Mouse (Mus musculus) c-Kit-negative CD71-positive TER-119-positive erythroid progenitor cells, embryonic 14.5 days (primary cell): ENCODE measurements around the gene Ugt1a5.
"Not testable (repeated sequence)": the region's sequence is repeated elsewhere in the genome, so short reads cannot be mapped to it uniquely, and the experiment has no call there.

Source experiments
- DNase-seq: peaks from one replicate; pipeline ENCODE4 v3.0.0-alpha.2; 2013; ENCODE audit warnings: low read depth, low spot score

The Ugt1a5 gene

GRCm38 (mm10) chr1:88224029-88224776, 58.4 kb downstream of the Ugt1a5 start:
- DNase-seq, result no peak

GRCm38 (mm10) chr1:88225301-88225700, 59.5 kb downstream of the Ugt1a5 start:
- DNase-seq, result not testable (repeated sequence)

- DNase-seq, result no peak
These were observed 59.9 kb downstream of the Ugt1a5 start for GRCm38 (mm10) chr1:88225741-88226140.

- DNase-seq, result no peak
These were observed 61.0 kb downstream of the Ugt1a5 start, which contains the start of gene Mroh2a for GRCm38 (mm10) chr1:88226670-88227379. TSS of gene Mroh2a (plus strand) at chr1:88226986.

- DNase-seq, result no peak
These were observed 61.7 kb downstream of the Ugt1a5 start for GRCm38 (mm10) chr1:88227482-88227881.

- DNase-seq, result no peak
These were observed 62.3 kb downstream of the Ugt1a5 start for GRCm38 (mm10) chr1:88228121-88228520.

GRCm38 (mm10) chr1:88229566-88229965, 63.8 kb downstream of the Ugt1a5 start:
- DNase-seq, result no peak

- DNase-seq, result no peak
These were observed 64.2 kb downstream of the Ugt1a5 start for GRCm38 (mm10) chr1:88229986-88230385.

- no peak for DNase-seq
These were observed 64.6 kb downstream of the Ugt1a5 start for GRCm38 (mm10) chr1:88230421-88230820.

GRCm38 (mm10) chr1:88230981-88231802, 65.4 kb downstream of the Ugt1a5 start:
- no peak for DNase-seq

- no peak for DNase-seq
These were observed 66.1 kb downstream of the Ugt1a5 start for GRCm38 (mm10) chr1:88231803-88232499.

GRCm38 (mm10) chr1:88232664-88233380, 67.0 kb downstream of the Ugt1a5 start:
- DNase-seq, result no peak

- DNase-seq, result no peak
These were observed 67.8 kb downstream of the Ugt1a5 start for GRCm38 (mm10) chr1:88233421-88234247.

- no peak for DNase-seq
These were observed 68.4 kb downstream of the Ugt1a5 start for GRCm38 (mm10) chr1:88234248-88234610.

GRCm38 (mm10) chr1:88234646-88235045, 68.8 kb downstream of the Ugt1a5 start:
- no peak for DNase-seq

GRCm38 (mm10) chr1:88235046-88235893, 69.5 kb downstream of the Ugt1a5 start:
- no peak for DNase-seq

GRCm38 (mm10) chr1:88235894-88236415, 70.1 kb downstream of the Ugt1a5 start:
- no peak for DNase-seq

GRCm38 (mm10) chr1:88237311-88237710, 71.5 kb downstream of the Ugt1a5 start:
- no peak for DNase-seq

GRCm38 (mm10) chr1:88238771-88239170, 73.0 kb downstream of the Ugt1a5 start:
- DNase-seq, result no peak
